In the genomic region with DNA sequence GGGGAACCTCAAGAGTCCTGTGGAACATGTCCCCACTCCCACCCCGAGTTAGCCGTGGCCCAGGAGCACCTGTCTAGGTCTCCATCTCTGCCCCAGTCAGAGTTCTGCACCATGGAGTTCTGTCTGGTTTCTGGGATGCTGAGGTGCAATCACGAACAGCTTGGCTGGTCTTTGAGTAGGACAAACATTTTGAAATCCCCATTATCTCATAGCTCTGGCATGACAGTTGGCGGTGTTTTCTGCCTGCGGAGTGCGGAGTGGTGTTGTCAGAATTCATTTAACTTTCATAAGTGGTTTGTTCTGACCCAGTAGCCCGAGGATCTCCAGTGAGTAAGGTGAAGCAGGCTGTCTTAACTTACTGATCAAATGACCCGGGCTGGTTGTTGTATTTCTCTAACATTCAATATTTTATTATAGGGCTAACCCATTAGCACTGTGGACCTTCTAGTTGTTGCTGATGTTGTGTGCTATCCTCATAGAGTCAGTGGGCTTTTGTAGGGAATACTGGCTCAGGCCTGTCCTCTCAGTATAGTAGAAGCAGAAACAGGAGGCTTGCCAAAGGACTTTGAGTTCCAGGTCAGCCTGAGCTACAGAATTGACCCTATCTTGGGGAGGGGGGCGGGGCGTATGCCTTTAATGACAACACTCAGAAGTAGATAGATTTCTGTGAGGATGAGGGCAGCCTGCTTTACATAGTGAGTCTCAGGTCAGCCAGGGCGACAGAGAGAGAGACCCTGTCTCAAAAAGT, we compare ENCODE assay signal across 8 mouse cellular contexts.
DNase-seq lines count a peak whose midpoint lies in the region; ATAC-seq lines count a peak whose summit lies in the region.
"Had no signal": no experiment of that assay in that cellular context is flagged by ENCODE, and none has a peak within 500 bp of the region (broad histone marks: within the 10 kb centered on the region; RNA-seq: fewer than 3 reads in every experiment).

No protein-coding gene starts in this region.

- no peak for ATAC-seq in midbrain, embryonic 11.5 days (ENCODE audit: low FRiP score)
- ATAC-seq in midbrain, embryonic 16.5 days, result no peak
- ATAC-seq in heart, embryonic 13.5 days (ENCODE audit: extremely low read depth, insufficient number of reproducible peaks, low FRiP score, low TSS enrichment), result no peak
- ATAC-seq in stomach, embryonic 16.5 days (ENCODE audit: insufficient read depth, low FRiP score), result 0 out of 2 replicates have a peak, but pooled peaks have one; percentile 4

- no peak overlapping the region for H3K27ac ChIP-seq in midbrain, embryonic 11.5 days (ENCODE audit: low read depth, low read length)
- H3K27ac ChIP-seq in midbrain, embryonic 16.5 days (ENCODE audit: low read length), result no peak overlapping the region
- peak overlapping the region; percentile 32 for H3K27ac ChIP-seq in heart, embryonic 13.5 days (replicated peaks)
- H3K27ac ChIP-seq in stomach, embryonic 16.5 days (ENCODE audit: low read length), result no peak overlapping the region

- peak overlapping the region; percentile 3; the same call in 1 of the 2 replicates for H3K4me2 ChIP-seq in midbrain, embryonic 11.5 days
- H3K4me2 ChIP-seq in midbrain, embryonic 16.5 days (ENCODE audit: low read length), result no peak overlapping the region; the same call in 1 of the 2 replicates
- peak overlapping the region; percentile 79 for H3K4me2 ChIP-seq in heart, embryonic 13.5 days
- no peak overlapping the region for H3K4me2 ChIP-seq in stomach, embryonic 16.5 days (ENCODE audit: low read depth, low read length)

- no peak overlapping the region for H3K4me3 ChIP-seq in midbrain, embryonic 11.5 days (ENCODE audit: low read depth, low read length)
- H3K4me3 ChIP-seq in midbrain, embryonic 16.5 days (ENCODE audit: low read depth, low read length), result no peak overlapping the region
- peak overlapping the region; percentile 55 for H3K4me3 ChIP-seq in heart, embryonic 13.5 days
- H3K4me3 ChIP-seq in stomach, embryonic 16.5 days (replicated peaks; ENCODE audit: low read length), result no peak overlapping the region
- H3K4me3 ChIP-seq: erythroblast, embryonic 14.5 days had no signal

- H3K27me3 ChIP-seq in midbrain, embryonic 11.5 days (ENCODE audit: control insufficient read depth, insufficient read depth, low read length), result peaks cover 6% of the 10 kb centered on the region; the same call in 1 of the 2 replicates
- peaks cover 3% of the 10 kb centered on the region; the same call in 1 of the 2 replicates for H3K27me3 ChIP-seq in midbrain, embryonic 16.5 days (ENCODE audit: control insufficient read depth, insufficient read depth, low read depth, low read length)
- no peaks in the 10 kb centered on the region for H3K27me3 ChIP-seq in heart, embryonic 13.5 days (replicated peaks)
- H3K27me3 ChIP-seq in stomach, embryonic 16.5 days (ENCODE audit: control insufficient read depth, insufficient read depth, low read length), result no peaks in the 10 kb centered on the region

- 76% methylated on average over 11 of the region's 11 CpGs for WGBS in midbrain, embryonic 11.5 days
- 76% methylated on average over 11 of the region's 11 CpGs for WGBS in midbrain, embryonic 16.5 days
- 52% methylated on average over 11 of the region's 11 CpGs for WGBS in heart, embryonic 13.5 days
- 70% methylated on average over 11 of the region's 11 CpGs for WGBS in stomach, embryonic 16.5 days

- H3K9me3 ChIP-seq in midbrain, embryonic 11.5 days (ENCODE audit: control insufficient read depth, low read length), result no peaks in the 10 kb centered on the region
- H3K9me3 ChIP-seq in midbrain, embryonic 16.5 days (replicated peaks; ENCODE audit: control insufficient read depth, low read length, poor library complexity, severe bottlenecking), result no peaks in the 10 kb centered on the region
- H3K9me3 ChIP-seq in heart, embryonic 13.5 days, result no peaks in the 10 kb centered on the region
- no peaks in the 10 kb centered on the region for H3K9me3 ChIP-seq in stomach, embryonic 16.5 days (replicated peaks; ENCODE audit: control insufficient read depth, low read length)

- H3K9ac ChIP-seq in midbrain, embryonic 11.5 days (ENCODE audit: low read length), result no peak overlapping the region
- H3K9ac ChIP-seq in midbrain, embryonic 16.5 days (ENCODE audit: low read depth, low read length), result no peak overlapping the region
- 0 out of 2 replicates have a peak overlapping the region, but pooled peaks have one; percentile 79 for H3K9ac ChIP-seq in heart, embryonic 13.5 days
- H3K9ac ChIP-seq in stomach, embryonic 16.5 days (ENCODE audit: low read length), result no peak overlapping the region

- no peaks in the 10 kb centered on the region for H3K36me3 ChIP-seq in midbrain, embryonic 11.5 days (ENCODE audit: control insufficient read depth, insufficient read depth, low read length)
- no peaks in the 10 kb centered on the region for H3K36me3 ChIP-seq in midbrain, embryonic 16.5 days (ENCODE audit: control insufficient read depth, insufficient read depth, low read length)
- peaks cover 5% of the 10 kb centered on the region for H3K36me3 ChIP-seq in heart, embryonic 13.5 days
- no peaks in the 10 kb centered on the region for H3K36me3 ChIP-seq in stomach, embryonic 16.5 days (ENCODE audit: control insufficient read depth, insufficient read depth, low read length)

- H3K4me1 ChIP-seq in midbrain, embryonic 11.5 days (ENCODE audit: control insufficient read depth, insufficient read depth, low read length), result peaks cover 26% of the 10 kb centered on the region
- H3K4me1 ChIP-seq in midbrain, embryonic 16.5 days (ENCODE audit: control insufficient read depth, insufficient read depth, low read length), result peaks cover 20% of the 10 kb centered on the region
- peaks cover 54% of the 10 kb centered on the region for H3K4me1 ChIP-seq in heart, embryonic 13.5 days
- H3K4me1 ChIP-seq in stomach, embryonic 16.5 days (ENCODE audit: control insufficient read depth, insufficient read depth, low read length), result peaks cover 16% of the 10 kb centered on the region

- DNase-seq in midbrain, embryonic 11.5 days (ENCODE audit: low spot score, missing footprints), result peak; percentile 86
- peak; percentile 65 to 73 for DNase-seq in kidney, postnatal 25 days
- no peak for DNase-seq in frontal cortex, postnatal 14 days (ENCODE audit: low spot score in 2 of 2)
- DNase-seq in frontal cortex, postnatal 10 days (ENCODE audit: low spot score in 2 of 2), result no peak

Comparison
In these comparisons a context has a peak if more than half of its experiments do, and no peak if none do; other contexts are left out.
1. H3K4me2 ChIP-seq: peak in midbrain, embryonic 11.5 days (single experiment) and heart, embryonic 13.5 days (single experiment); none in midbrain, embryonic 16.5 days (single experiment) and stomach, embryonic 16.5 days (single experiment).
2. DNase-seq: peak in midbrain, embryonic 11.5 days (single experiment) and kidney, postnatal 25 days (2 of 2); none in frontal cortex, postnatal 14 days (0 of 2) and frontal cortex, postnatal 10 days (0 of 2).